Mouse (Mus musculus): ENCODE measurements around the gene R3hdm4.
"Not testable (repeated sequence)": the region's sequence is repeated elsewhere in the genome, so short reads cannot be mapped to it uniquely, and the experiment has no call there.

The R3hdm4 gene

DNA sequence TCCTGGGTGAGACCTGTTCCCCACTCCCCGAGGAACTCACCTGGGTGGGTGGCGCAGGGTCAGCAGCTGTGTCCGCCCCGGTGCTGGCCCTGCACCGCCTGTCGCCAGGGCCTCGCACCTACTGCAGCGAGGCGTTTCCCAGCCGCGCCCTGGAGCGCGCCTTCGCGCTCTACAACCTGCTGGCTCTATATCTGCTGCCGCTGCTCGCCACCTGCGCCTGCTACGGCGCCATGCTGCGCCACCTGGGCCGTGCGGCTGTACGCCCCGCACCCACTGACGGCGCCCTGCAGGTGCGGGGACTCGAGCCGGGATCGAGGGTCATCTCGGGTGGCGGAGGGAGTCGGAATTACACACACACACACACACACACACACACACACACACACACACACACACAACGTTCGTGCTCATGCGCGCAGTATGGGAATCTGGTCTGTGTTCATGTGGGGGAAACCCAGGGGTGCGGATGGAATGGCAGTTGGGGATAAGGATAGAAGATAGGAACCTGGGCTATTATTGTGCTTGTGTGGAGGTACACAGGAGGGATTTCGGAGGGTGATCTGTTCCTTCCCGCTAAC is at the start of gene R3hdm4:
Gene R3hdm4 (minus strand): TSS at position 251 of the 578 bp plus-strand sequence.
- DNase-seq (ENCODE audit: inconsistent age in 2 of 2, low spot score in 1 of 2) = no peak

DNA sequence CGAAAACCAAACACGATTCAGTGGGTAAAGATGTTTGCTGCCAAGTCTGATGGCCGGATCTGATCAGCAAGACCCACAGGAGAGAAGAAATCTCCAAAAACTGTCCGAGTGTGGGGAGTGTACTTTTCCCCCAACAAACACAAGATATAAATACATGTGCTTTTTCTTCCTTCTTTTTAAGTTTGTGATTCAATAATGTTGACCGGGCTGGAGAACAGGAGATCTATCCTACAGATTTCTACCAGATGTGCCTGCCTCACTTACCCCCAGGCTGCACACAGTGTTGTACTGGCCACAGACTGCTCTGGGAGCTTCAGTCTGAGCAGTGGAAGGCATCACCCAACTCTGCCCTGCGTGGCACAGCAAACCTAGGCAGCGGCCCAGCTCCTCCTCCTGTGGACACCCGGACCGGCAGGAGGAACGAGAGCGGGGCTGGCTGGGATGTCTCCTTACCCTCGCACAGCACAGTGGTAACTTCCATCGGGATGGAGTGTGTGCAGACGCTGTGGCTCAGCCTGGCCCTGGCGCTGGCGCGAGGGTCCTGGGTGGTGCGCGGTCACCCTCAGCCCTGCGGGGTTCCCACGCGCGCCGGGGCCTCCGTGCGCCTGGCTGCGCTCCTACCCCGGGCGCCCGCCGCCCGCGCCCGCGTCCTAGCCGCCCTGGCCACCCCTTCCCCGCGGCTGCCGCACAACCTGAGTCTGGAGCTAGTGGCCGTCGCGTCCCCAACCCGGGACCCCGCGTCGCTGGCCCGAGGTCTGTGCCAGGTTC is 49.6 kb upstream of the R3hdm4 start, which contains the start of gene Grin3b:
Gene Grin3b (plus strand): TSS at position 301 of the 768 bp plus-strand sequence.
- DNase-seq (ENCODE audit: inconsistent age in 2 of 2, low spot score in 1 of 2) = no peak

DNA sequence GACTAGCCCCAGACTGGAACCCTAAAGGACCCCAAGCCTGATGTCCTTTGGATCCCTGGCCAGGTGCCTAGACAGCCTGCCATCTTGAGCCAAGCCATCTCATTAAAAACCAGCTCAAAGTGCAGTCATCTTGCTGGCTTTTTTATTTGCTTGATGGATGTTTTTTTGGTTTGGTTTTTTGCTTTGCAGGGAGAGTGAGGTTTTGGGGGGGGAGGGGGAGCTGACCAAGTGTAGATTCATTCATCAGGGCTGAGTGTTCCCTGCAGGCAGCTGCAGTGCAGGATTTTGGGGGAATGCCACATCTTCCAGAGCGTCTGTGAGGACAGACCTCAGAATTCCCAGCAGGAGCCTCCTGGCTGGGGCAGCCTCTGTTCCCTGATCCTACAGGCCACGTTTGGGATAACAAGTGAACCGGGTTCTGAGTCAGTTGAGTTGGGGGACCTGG is 48.1 kb upstream of the R3hdm4 start:
- no peak for DNase-seq (ENCODE audit: inconsistent age in 2 of 2, low spot score in 1 of 2)

DNA sequence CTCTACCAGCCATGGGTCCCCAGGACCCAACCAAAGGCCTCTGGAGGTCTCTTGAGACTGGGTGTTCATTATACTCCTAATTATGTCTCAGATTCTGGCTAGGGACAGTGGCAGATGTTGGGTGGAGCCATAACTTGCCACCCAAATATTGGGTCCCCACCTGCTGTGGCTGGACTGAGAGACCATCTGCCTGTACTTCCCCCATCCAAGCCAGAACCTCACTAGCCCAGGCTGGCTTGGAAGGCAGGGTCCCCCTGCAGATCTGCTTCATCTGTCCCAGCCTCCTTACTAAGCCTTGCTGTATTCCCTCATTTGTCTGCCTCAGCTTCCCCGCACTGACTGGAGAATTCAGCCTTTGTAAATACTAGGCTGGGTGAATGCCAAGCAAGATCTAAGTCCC is 47.2 kb upstream of the R3hdm4 start:
- no peak for DNase-seq (ENCODE audit: inconsistent age in 2 of 2, low spot score in 1 of 2)

DNA sequence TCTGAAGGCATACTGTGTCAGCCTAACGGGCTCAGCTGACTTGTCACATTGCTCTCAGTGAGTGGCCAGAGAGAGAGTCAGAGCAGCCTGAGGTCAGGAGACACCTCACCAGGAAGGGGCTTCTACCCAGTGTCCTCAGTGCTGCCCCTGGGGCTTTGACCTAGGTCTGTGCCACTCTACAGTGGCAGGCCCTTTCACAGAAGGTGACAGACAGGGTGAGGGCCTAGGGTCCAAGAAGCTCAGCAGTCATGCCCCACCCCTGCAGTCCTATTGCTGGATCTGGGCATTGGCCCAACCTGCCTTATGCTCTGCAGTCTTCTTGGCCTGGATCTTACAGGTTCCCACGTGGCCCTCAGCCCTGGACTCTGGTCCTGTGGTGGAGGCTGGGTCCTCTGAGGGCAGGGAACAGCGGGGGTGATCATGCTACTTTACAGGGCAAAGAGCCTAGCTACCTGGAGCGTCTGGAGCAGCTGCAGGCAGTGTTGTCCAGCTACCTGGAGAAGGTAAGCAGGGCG is 45.9 kb upstream of the R3hdm4 start:
- DNase-seq (ENCODE audit: inconsistent age in 2 of 2, low spot score in 1 of 2) = peak in 1 of 2 experiments; percentile 40

DNA sequence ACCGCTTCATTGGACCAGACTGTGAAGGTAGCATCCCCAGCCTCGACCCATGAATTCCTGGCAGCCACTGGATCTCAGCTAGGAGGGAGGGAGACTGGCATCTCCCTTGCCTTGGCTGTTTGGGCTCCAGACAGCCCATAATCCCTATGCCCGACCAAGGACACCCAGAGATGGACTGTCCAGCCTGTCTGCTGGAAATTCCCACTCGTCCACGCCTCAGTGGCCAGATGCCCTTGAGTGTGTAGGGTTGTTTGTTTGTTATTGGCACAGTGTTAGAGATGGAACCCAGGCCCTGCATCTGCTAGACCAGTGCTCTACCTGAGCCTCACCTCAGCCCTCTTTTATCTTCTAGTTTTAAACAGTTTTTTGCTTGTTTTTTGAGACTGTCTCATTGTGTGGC is 44.3 kb upstream of the R3hdm4 start:
- DNase-seq (ENCODE audit: inconsistent age in 2 of 2, low spot score in 1 of 2) = no peak

DNA sequence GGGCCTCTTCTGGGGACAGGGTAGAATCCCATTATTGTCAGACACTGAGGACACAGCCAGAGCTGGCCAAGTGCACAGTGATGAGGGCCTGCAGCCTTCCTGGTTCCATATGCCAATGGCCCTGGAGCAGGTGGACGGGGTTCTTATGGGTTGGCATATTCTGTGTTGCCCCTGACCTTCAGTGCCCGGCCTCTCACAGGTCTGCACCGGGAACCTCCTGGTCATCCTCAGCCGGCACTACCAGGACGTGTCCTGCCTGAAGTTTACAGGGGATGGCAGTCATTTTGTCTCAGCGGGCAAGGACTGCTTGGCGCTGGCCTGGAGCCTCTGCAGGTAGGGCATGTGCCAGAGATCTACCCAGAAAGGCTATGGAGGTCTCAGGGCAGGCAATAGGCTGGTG is 43.7 kb upstream of the R3hdm4 start:
- DNase-seq (ENCODE audit: inconsistent age in 2 of 2, low spot score in 1 of 2) = no peak

DNA sequence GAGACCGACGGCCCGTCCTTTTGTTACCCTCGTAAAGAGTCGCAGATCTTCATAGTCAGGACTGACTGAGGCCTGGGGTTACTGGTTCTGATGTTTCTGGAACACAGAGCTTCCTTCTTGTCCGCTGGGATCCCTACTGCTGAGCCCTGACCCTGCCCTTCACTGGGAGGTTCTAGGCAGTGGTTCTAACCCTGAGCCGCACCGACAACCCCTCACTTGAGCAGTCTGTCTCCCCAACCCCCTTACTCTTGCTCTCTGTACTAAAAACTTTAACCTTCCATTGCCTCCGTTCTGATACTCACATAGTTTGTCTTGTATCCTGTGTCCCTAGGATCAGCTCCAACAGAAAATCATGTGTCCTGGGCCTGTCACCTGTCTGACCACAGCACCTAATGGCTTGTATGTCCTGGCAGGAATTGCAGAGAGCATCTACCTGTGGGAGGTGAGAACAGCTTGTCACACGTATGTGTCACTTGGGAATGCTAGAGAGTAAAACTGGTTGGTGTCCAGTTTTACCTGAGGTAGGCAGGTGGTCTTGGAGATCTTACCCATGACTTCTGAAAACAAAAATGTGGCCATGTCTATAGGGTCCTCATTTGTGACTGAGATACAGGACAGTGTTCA is 39.8 kb upstream of the R3hdm4 start:
- no peak for DNase-seq (ENCODE audit: inconsistent age in 2 of 2, low spot score in 1 of 2)

DNA sequence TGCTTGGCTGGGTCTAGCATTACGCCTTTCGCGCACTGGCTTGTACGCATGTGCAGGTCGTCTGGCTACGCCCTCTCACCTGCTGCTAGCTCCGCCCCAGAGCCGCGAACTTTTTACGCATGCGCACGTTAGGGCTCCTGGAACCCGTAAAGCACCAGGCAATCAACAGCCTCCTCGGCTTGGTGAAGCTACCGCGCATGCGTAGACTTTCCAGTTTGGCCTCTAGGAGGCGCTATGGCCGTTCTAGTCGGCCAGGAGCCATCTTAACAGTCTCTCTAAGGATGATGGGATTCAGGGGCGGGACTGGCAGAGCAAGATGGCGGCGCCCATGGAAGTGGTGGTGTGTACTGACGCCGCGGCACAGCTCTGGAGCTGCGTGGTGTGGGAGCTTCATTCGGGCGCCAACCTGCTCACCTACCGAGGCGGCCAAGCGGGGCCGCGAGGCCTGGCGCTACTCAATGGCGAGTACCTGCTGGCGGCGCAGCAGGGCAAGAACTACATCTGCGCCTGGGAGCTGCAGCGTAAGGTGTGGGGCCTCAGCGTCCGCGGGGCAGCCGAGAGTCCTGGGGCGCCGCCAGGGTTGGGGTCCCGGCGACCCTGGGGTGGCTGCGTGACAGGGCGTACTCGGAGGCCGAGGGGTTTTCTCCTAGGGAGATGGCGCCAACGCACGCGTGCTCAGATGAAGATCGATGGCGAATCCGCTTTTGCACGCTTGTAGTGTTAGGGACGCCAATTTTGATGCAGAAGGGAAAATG is 39.0 kb upstream of the R3hdm4 start, which contains the start of gene Wdr18:
Gene Wdr18 (plus strand): TSS at position 306 of the 755 bp plus-strand sequence.
- peak; percentile 100 for DNase-seq (ENCODE audit: inconsistent age in 2 of 2, low spot score in 1 of 2)

DNA sequence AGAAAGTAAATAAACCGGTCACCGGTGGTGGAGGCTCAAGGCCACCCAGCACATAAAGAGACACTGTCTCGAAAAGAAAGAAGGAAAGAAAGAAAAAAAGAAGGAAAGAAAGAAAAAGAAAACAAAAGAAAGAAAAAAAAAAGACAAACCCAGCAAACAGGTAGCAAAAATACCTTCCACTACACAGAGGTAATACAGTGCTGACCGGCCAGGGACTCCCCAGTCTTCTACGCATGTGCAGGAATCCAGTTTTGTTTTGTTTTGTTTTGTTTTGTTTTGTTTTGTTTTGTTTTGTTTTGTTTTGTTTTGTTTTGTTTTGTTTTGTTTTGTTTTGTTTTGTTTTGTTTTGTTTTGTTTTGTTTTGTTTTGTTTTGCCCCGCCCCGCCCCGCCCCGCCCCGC is 38.4 kb upstream of the R3hdm4 start:
- not testable (repeated sequence) for DNase-seq (ENCODE audit: inconsistent age in 2 of 2, low spot score in 1 of 2)

DNA sequence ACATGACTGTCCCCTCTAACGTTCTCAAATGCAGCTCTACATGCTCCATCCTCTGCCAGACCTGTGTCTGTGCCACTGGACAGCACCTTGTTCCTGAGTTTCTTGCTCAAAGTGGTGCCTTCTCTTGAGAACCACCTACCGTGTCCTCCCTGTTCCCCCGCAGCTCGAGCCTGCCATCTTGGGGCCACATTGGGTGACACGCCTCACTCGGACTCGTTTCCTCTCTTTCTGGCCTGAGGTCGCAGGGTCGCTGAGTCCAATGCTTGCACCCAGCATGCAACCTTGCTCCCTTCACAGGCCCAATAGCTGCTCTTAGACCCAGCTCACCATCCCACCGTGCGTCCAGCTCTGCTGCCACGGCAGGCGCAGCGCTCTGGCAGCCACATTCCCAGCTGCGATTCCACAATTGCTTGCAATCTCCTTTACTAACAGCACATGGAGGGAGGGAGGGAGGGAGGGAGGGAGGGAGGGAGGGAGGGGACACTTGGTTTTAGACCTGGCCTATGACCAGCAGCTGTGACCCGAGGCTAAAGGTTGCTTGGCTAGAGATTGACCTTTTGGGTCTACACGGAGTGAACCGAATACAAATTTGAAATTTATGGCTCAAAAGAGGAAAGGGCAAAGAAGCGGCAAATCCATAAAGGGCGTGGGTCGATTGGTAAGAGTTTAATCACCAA is 37.3 kb upstream of the R3hdm4 start:
- peak; percentile 85 to 95 for DNase-seq (ENCODE audit: inconsistent age in 2 of 2, low spot score in 1 of 2)

DNA sequence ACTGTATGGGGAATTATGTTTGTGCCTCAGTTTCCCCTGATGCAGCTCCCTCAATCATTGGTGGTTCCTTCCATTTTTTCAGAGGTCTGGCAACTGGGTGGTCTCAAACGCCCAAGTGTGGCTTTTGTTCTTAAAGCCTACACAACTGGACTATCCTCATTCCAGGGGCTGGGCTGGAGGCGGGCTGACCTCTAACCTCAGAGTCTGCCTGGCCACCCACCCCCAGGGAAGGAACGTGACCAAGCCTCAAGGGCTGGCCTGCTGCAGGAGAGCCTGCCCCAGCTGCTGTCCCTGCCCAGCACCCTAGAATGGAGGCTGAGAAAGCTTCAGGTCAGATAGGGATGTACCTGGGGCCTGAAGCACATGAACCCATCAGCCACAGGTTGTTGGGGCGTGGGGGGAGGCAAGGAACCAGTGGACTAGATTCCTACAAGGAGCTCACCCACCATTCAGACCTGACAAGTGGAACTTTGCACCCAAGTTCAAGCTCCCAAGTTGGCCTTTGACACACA is 35.7 kb upstream of the R3hdm4 start:
- no peak for DNase-seq (ENCODE audit: inconsistent age in 2 of 2, low spot score in 1 of 2)

DNA sequence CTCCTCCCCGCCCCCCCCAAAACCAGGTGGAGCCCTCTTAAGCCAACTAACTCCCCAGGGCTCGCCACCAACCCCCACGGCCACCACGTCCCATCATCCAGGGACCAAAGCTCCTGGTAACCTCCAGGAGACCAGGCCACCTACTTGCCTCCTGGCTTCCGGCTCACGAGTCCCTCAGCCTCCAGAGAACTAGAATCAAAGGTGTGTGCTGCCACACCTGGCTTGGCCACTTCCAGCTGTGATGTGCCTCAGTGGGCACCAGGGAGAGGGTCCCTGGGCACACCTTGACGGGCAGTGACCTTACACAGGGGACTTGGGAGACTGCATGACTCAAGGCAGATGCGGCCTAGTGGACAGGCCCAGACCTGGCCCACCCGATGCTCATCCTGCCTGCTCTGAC is 34.7 kb upstream of the R3hdm4 start:
- DNase-seq (ENCODE audit: inconsistent age in 2 of 2, low spot score in 1 of 2) = no peak

DNA sequence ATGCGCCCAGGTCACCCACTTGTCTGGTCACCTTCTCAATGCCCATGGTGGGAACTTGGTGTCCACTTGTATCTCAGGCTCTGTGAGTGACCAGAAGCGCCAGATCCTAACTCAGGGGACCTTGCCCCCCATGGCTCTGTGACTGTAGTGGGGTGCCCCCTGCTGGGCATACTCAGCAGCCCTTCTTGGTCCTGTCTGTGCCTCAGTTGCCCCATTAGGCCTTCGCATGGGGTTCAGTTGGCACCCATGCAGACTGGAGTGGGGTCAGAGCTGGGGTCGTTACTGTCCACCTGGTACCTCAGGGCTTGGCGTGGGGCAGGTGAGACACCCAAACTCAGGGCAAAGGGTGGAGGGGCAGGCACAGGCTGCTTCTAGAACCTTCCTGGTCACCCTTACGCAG is 32.9 kb upstream of the R3hdm4 start:
- DNase-seq (ENCODE audit: inconsistent age in 2 of 2, low spot score in 1 of 2) = peak in 1 of 2 experiments; percentile 73

DNA sequence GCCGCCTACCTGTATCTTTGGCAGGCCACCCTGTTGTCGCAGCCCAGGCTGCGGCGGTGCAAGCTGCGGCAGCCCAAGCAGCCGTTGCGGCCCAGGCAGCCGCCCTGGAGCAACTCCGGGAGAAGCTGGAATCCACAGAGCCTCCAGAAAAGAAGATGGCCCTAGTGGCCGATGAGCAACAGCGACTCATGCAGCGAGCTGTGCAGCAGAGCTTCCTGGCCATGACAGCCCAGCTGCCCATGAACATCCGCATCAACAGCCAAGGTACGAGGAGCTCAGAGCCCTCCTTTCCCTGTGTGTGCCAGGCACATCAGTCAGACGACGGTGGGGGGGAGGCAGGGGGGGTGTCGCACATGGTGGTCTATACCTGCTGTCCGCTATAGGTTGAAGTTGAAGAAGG is 29.7 kb upstream of the R3hdm4 start:
- DNase-seq (ENCODE audit: inconsistent age in 2 of 2, low spot score in 1 of 2) = no peak

DNA sequence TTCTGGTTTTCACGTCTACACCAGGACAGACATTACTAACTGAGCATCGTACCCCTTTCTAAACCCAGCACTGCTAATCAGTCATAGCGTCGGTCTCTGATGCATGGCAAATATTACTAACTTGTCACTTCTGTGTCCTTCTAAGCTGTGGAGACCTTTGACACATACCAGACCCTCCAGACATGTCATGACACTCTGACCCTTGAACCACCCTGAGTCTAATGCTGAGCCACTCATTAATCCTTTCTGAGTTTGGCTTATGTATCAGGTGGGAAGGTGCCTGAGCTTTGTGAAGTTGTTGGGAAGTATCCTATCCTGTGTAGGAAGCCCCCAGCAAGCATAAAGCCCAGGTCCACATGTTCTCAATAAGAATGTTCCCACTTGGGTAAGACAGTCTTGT is 28.9 kb upstream of the R3hdm4 start:
- no peak for DNase-seq (ENCODE audit: inconsistent age in 2 of 2, low spot score in 1 of 2)

DNA sequence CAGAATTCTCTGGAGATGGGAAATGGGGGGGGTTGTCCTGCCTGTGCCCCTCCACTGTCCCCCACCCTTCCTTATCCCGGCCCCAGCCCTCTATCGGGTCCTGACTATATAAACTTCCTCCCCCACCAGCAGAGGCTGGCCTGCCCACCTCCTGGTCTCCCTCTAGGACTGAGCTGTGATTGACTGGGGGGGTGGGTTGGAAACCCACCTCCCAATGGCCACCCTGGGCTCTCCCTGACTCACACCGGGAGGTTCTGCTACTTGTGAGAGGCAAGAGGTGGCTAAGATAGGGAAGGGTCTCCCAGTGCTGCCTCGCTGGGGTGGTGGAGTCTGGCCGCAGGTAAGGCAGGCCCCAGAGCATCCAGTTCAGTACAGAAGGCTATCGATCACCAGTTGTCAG is 26.5 kb upstream of the R3hdm4 start:
- DNase-seq (ENCODE audit: inconsistent age in 2 of 2, low spot score in 1 of 2) = no peak

DNA sequence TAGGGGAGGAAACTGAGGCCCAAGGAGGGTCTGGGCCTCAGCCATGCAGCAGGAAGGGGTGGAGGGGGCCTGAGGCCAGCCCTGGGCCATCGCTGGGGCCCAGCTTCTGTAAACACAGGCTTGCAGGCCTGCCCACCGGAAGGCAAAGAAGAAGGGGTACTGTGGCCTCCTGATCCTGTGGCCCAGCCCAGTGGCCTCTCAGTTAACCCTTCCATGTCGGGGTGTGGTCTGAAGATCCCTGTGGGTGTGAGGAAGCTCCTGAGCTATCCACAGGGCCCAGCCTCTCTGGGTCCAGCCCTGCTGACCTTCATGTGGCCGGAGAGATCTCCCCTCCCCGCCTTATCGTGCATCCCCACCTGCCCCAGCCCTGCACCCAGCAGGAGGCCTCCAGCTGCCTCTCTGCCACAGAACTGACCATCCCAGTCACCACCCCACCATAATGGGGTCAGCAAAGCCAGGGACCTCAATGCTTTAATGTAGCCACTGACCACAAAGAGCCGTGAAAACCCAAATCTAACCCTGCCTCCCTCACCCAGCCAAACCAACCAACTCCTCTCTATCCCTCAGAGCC is 25.8 kb upstream of the R3hdm4 start:
- DNase-seq (ENCODE audit: inconsistent age in 2 of 2, low spot score in 1 of 2) = no peak

DNA sequence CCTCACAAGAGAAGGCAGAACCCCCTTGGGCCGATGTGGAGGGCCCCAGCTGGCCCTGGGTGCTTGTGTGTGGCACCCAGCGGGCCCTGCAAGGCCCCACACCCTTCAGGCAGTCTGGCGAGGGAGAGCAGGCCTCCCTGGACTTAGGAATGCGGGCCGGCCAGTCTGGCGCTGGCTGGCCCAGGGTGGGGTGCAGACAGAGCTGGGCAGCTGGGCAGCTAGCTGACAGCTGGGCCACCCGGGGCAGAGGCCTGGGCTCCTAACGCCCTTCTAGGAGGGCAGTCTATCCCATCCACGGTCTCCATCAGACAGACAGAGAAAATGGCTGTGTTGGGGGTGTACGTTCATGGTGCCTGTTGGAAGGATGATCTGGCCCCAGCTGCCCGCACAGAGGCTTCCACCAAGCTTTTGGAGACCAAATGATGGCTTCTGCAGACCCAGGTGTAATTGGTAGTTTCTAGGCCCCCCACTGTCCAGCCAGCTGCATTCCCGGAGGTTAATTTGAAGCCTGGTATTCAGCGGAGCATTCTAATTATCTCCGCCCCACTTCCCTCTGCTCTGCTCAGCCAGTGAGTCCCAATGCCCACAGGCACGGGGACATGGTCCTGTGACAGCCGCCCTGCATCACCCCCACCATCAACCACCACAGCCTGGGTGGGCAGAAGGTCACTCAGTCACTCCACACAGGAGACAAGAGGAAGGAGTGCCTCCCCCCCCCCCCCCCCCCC is 24.7 kb upstream of the R3hdm4 start:
- DNase-seq (ENCODE audit: inconsistent age in 2 of 2, low spot score in 1 of 2) = no peak
